Mouse (Mus musculus): ENCODE data around the gene Mup4. TPM values are rescaled to one million over a fixed set of nuclear protein-coding genes. Genes with fewer than 3 reads are reported as not detected.

Mup4 gene
- polyA plus RNA-seq, 1 experiment: not detected

DNA sequence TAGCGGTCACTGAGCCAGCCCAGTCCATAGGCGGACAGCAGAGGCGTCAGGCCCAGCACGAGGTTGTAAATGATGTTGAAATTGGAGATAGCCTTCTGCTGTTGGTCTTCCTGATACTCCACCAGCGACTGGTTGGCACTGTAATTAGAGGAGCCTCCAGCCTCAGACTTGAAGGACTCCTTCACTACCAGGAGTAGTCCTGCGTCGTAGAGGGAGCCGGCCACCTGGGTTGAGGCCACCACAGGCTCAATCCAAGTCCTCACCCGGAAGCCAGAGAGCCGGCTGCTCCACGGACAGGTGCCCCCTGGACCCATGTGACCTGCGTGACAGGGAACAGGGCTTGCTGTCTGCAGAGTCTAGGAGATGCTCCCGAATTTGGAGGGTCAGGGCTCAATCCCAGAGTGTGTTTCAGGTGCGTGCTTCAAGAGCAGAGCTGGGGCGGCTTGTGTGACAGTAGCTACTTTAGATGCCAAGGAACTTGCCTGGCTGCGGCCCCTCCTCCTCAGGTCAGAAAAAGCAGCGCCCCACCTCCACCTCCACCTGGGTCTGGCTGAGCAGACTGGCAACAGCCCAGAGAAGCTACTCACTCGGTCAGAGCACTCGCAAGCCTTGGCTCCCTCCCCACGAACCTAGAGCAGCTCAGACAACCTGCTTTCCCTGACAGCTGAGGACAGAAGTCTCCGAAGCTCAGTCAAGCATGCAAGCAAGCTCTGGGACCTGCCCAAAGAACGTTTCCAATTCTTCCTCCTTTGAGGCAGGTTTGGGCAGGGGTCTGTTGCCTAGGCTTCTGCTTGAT lies 45.7 kb downstream of the Mup4 start, which contains the start of gene Slc46a2:
Gene Slc46a2, minus strand, starts transcription at position 449 of the 796 bp plus-strand sequence.
- Histone ChIP-seq H3ac (ENCODE audit: control insufficient read depth, insufficient read length) (no peak within 1 kb of the TSS), H3K79me2 (ENCODE audit: control insufficient read depth, insufficient read depth) (no peaks in the 10 kb centered on the region), H3K36me3 (ENCODE audit: control insufficient read depth, insufficient read depth) (no peaks in the 10 kb centered on the region), H3K27me3 (ENCODE audit: control insufficient read depth, insufficient read depth, insufficient read length) (peaks cover 10% of the 10 kb centered on the region), H3K4me2 (ENCODE audit: low read depth) (no peak within 1 kb of the TSS), H3K4me3 (no peak within 1 kb of the TSS)
- TF ChIP-seq MYOG (IDR thresholded peaks at IDR 0.05; ENCODE audit: control insufficient read depth in 1 of 3, insufficient read depth in 1 of 3, insufficient read length in 2 of 3, low read depth in 2 of 3) (no peak), TCF3 (IDR thresholded peaks at IDR 0.05; ENCODE audit: insufficient read length, low read depth) (no peak), USF1 (IDR thresholded peaks at IDR 0.05; ENCODE audit: low read depth) (no peak), POLR2A (IDR thresholded peaks at IDR 0.05; ENCODE audit: insufficient read length, low read depth) (no peak), SRF (IDR thresholded peaks at IDR 0.05; ENCODE audit: control insufficient read depth, insufficient read length, low read depth) (no peak), MAX (IDR thresholded peaks at IDR 0.05; ENCODE audit: low read depth) (no peak), E2F4 (IDR thresholded peaks at IDR 0.05; ENCODE audit: insufficient read depth) (no peak), REST (IDR thresholded peaks at IDR 0.05; ENCODE audit: insufficient read depth, insufficient read length) (no peak), CEBPB (IDR thresholded peaks at IDR 0.05; ENCODE audit: insufficient read depth, poor library complexity, severe bottlenecking) (no peak), POLR2AphosphoS2 (IDR thresholded peaks at IDR 0.05; ENCODE audit: insufficient read length, low read depth) (no peak), MYOD1 (IDR thresholded peaks at IDR 0.05; ENCODE audit: control insufficient read depth in 1 of 3, insufficient read length in 2 of 3, low read depth in 2 of 3) (no peak), TCF12 (IDR thresholded peaks at IDR 0.05; ENCODE audit: insufficient read depth, poor library complexity, severe bottlenecking) (no peak)

GRCm38 (mm10) chr4:59908785-59909184 lies 51.7 kb downstream of the Mup4 start:
- no peak overlapping the region for H3ac ChIP-seq (ENCODE audit: control insufficient read depth, insufficient read length)
- no peaks in the 10 kb centered on the region for H3K36me3 ChIP-seq (ENCODE audit: control insufficient read depth, insufficient read depth)
- no peak overlapping the region for H3K4me3 ChIP-seq
- TF ChIP-seq MAX (IDR thresholded peaks at IDR 0.05; ENCODE audit: low read depth) (no peak), CEBPB (IDR thresholded peaks at IDR 0.05; ENCODE audit: insufficient read depth, poor library complexity, severe bottlenecking) (no peak), USF1 (IDR thresholded peaks at IDR 0.05; ENCODE audit: low read depth) (no peak), MYOD1 (IDR thresholded peaks at IDR 0.05; ENCODE audit: control insufficient read depth in 1 of 3, insufficient read length in 2 of 3, low read depth in 2 of 3) (no peak), SRF (IDR thresholded peaks at IDR 0.05; ENCODE audit: control insufficient read depth, insufficient read length, low read depth) (no peak), MYOG (IDR thresholded peaks at IDR 0.05; ENCODE audit: control insufficient read depth in 1 of 3, insufficient read depth in 1 of 3, insufficient read length in 2 of 3, low read depth in 2 of 3) (no peak), E2F4 (IDR thresholded peaks at IDR 0.05; ENCODE audit: insufficient read depth) (no peak), POLR2A (IDR thresholded peaks at IDR 0.05; ENCODE audit: insufficient read length, low read depth) (no peak), POLR2AphosphoS2 (IDR thresholded peaks at IDR 0.05; ENCODE audit: insufficient read length, low read depth) (no peak), TCF12 (IDR thresholded peaks at IDR 0.05; ENCODE audit: insufficient read depth, poor library complexity, severe bottlenecking) (no peak), TCF3 (IDR thresholded peaks at IDR 0.05; ENCODE audit: insufficient read length, low read depth) (no peak), REST (IDR thresholded peaks at IDR 0.05; ENCODE audit: insufficient read depth, insufficient read length) (no peak)
- no peaks in the 10 kb centered on the region for H3K79me2 ChIP-seq (ENCODE audit: control insufficient read depth, insufficient read depth)
- H3K4me2 ChIP-seq (ENCODE audit: low read depth): no peak overlapping the region
- H3K27me3 ChIP-seq (ENCODE audit: control insufficient read depth, insufficient read depth, insufficient read length): no peaks in the 10 kb centered on the region

- Histone ChIP-seq H3ac (ENCODE audit: control insufficient read depth, insufficient read length) (no peak overlapping the region), H3K79me2 (ENCODE audit: control insufficient read depth, insufficient read depth) (no peaks in the 10 kb centered on the region), H3K36me3 (ENCODE audit: control insufficient read depth, insufficient read depth) (no peaks in the 10 kb centered on the region), H3K4me2 (ENCODE audit: low read depth) (no peak overlapping the region), H3K4me3 (no peak overlapping the region), H3K27me3 (ENCODE audit: control insufficient read depth, insufficient read depth, insufficient read length) (no peaks in the 10 kb centered on the region)
- TF ChIP-seq SRF (IDR thresholded peaks at IDR 0.05; ENCODE audit: control insufficient read depth, insufficient read length, low read depth): peak; percentile 56
- TF ChIP-seq TCF12 (IDR thresholded peaks at IDR 0.05; ENCODE audit: insufficient read depth, poor library complexity, severe bottlenecking): no peak
- no peak for TF ChIP-seq USF1 (IDR thresholded peaks at IDR 0.05; ENCODE audit: low read depth)
- TF ChIP-seq MAX (IDR thresholded peaks at IDR 0.05; ENCODE audit: low read depth): no peak
- TF ChIP-seq E2F4 (IDR thresholded peaks at IDR 0.05; ENCODE audit: insufficient read depth): no peak
- peak in 2 of 3 experiments; percentile 14 to 42 for TF ChIP-seq MYOG (IDR thresholded peaks at IDR 0.05; ENCODE audit: control insufficient read depth in 1 of 3, insufficient read depth in 1 of 3, insufficient read length in 2 of 3, low read depth in 2 of 3)
- TF ChIP-seq CEBPB (IDR thresholded peaks at IDR 0.05; ENCODE audit: insufficient read depth, poor library complexity, severe bottlenecking): no peak
These were observed 52.8 kb downstream of the Mup4 start for GRCm38 (mm10) chr4:59907657-59908230.

- TF ChIP-seq E2F4 (IDR thresholded peaks at IDR 0.05; ENCODE audit: insufficient read depth): no peak
- no peak for TF ChIP-seq TCF12 (IDR thresholded peaks at IDR 0.05; ENCODE audit: insufficient read depth, poor library complexity, severe bottlenecking)
- no peak for TF ChIP-seq MYOG (IDR thresholded peaks at IDR 0.05; ENCODE audit: control insufficient read depth in 1 of 3, insufficient read depth in 1 of 3, insufficient read length in 2 of 3, low read depth in 2 of 3)
- no peak for TF ChIP-seq USF1 (IDR thresholded peaks at IDR 0.05; ENCODE audit: low read depth)
- TF ChIP-seq TCF3 (IDR thresholded peaks at IDR 0.05; ENCODE audit: insufficient read length, low read depth): no peak
- TF ChIP-seq SRF (IDR thresholded peaks at IDR 0.05; ENCODE audit: control insufficient read depth, insufficient read length, low read depth): no peak
- TF ChIP-seq CEBPB (IDR thresholded peaks at IDR 0.05; ENCODE audit: insufficient read depth, poor library complexity, severe bottlenecking): no peak
- no peak for TF ChIP-seq POLR2AphosphoS2 (IDR thresholded peaks at IDR 0.05; ENCODE audit: insufficient read length, low read depth)
- no peak for TF ChIP-seq REST (IDR thresholded peaks at IDR 0.05; ENCODE audit: insufficient read depth, insufficient read length)
- no peak for TF ChIP-seq MAX (IDR thresholded peaks at IDR 0.05; ENCODE audit: low read depth)
- no peak for TF ChIP-seq POLR2A (IDR thresholded peaks at IDR 0.05; ENCODE audit: insufficient read length, low read depth)
- TF ChIP-seq MYOD1 (IDR thresholded peaks at IDR 0.05; ENCODE audit: control insufficient read depth in 1 of 3, insufficient read length in 2 of 3, low read depth in 2 of 3): no peak
- Histone ChIP-seq H3K4me2 (ENCODE audit: low read depth) (no peak overlapping the region), H3K27me3 (ENCODE audit: control insufficient read depth, insufficient read depth, insufficient read length) (no peaks in the 10 kb centered on the region), H3K4me3 (no peak overlapping the region), H3K36me3 (ENCODE audit: control insufficient read depth, insufficient read depth) (no peaks in the 10 kb centered on the region), H3K79me2 (ENCODE audit: control insufficient read depth, insufficient read depth) (no peaks in the 10 kb centered on the region), H3ac (ENCODE audit: control insufficient read depth, insufficient read length) (no peak overlapping the region)
These were observed 53.4 kb downstream of the Mup4 start for GRCm38 (mm10) chr4:59907092-59907491.

Other genes with a start within 250 kb of the Mup4 start
- gene Inip, start 159.1 kb downstream of the Mup4 start, polyA plus RNA-seq (2012; fragmentation: generic; extraction: Trizol): 7.4 TPM
- gene Snx30, start 154.9 kb downstream of the Mup4 start, polyA plus RNA-seq (2012; fragmentation: generic; extraction: Trizol): 2.6 TPM
- gene Slc46a2, start 45.7 kb downstream of the Mup4 start, polyA plus RNA-seq (2012; fragmentation: generic; extraction: Trizol): not detected
- gene Mup6, start 3.6 kb upstream of the Mup4 start, polyA plus RNA-seq (2012; fragmentation: generic; extraction: Trizol): not detected
- gene Mup7, start 109.8 kb upstream of the Mup4 start, polyA plus RNA-seq (2012; fragmentation: generic; extraction: Trizol): not detected
- gene Mup2, start 193.6 kb upstream of the Mup4 start, polyA plus RNA-seq (2012; fragmentation: generic; extraction: Trizol): not detected